Mouse (Mus musculus) intestine, embryonic 15.5 days (tissue): ENCODE data around the gene Akap12. TPM values are rescaled to one million over a fixed set of nuclear protein-coding genes. Genes with fewer than 3 reads are reported as not detected.

Experiments
- ATAC-seq: fragments of 200-750 bp; cut with Nextera tagmentation; 2 replicates; pipeline ENCODE4 v1.8.0; 2017; ENCODE audit warnings: moderate TSS enrichment, moderate library complexity
- H3K27ac ChIP-seq: fragments of 300-500 bp; sonication (generic); 2 replicates; pipeline ENCODE4 v1.5.1; 2015; ENCODE audit warnings: mild to moderate bottlenecking, inconsistent platforms
- H3K27me3 ChIP-seq: fragments of 300-500 bp; sonication (generic); replicated peaks from 2 replicates; pipeline ENCODE4 v1.6.1; 2015; ENCODE audit warnings: inconsistent platforms
- H3K36me3 ChIP-seq: fragments of 300-500 bp; sonication (generic); 2 replicates; pipeline ENCODE4 v1.6.1; 2015; ENCODE audit warnings: inconsistent platforms
- H3K4me1 ChIP-seq: fragments of 300-500 bp; sonication (generic); replicated peaks from 2 replicates; pipeline ENCODE4 v1.6.1; 2015; ENCODE audit warnings: inconsistent platforms
- H3K4me2 ChIP-seq: fragments of 300-500 bp; sonication (generic); replicated peaks from 2 replicates; pipeline ENCODE4 v1.6.1; 2015; ENCODE audit warnings: mild to moderate bottlenecking, inconsistent platforms
- H3K4me3 ChIP-seq: fragments of 300-500 bp; sonication (generic); replicated peaks from 2 replicates; pipeline ENCODE4 v1.5.1; 2015; ENCODE audit warnings: inconsistent platforms
- H3K9ac ChIP-seq: fragments of 300-500 bp; sonication (generic); 2 replicates; pipeline ENCODE4 v1.6.1; 2015; ENCODE audit warnings: inconsistent platforms
- H3K9me3 ChIP-seq: fragments of 300-500 bp; sonication (generic); 2 replicates; pipeline ENCODE4 v1.6.1; 2016; ENCODE audit warnings: inconsistent platforms
- WGBS: fragments of 180-500 bp; shearing (Covaris S2); methylation state at CpG from one replicate; pipeline ENCODE4 v1.1.7; 2015; 5-methylcytosine and 5-hydroxymethylcytosine counted together
- polyA plus RNA-seq: library from polyadenylated mRNA; unstranded; fragments of >200 nt; fragmentation: Nextera tagmentation; extraction: Ambion mirVana; gene quantifications from 2 replicates; pipeline ENCODE4 v1.2.1, GENCODE M21; 2015

Gene Akap12
- polyA plus RNA-seq, 1 experiment from 2014 or later: 50.6 TPM

DNA sequence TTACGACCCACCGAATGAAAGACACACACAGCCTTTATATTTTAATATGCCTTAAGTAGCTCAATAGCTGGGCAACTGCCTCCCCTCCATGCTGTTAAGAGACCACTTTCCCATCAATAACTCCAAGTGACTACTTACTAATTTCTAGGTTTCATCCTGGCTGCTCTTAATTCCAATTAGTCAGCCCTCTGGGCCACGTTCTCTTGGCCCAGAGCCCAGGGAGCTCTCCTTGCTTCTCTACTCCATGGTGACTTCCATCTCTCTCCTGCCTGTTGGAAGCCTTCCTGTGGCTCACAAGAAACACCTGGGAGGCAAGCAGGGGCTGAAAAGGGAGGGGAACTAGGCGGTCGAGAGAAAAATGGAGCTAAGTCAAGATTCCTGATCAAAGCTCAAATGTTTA, 23.0 kb downstream of the Akap12 start:
- H3K9ac ChIP-seq: no peak overlapping the region
- H3K4me2 ChIP-seq: no peak overlapping the region
- H3K4me1 ChIP-seq: peaks cover 3% of the 10 kb centered on the region; the same call in 1 of the 2 replicates
- H3K36me3 ChIP-seq: no peaks in the 10 kb centered on the region
- WGBS: 59% methylated on average over 5 of the region's 5 CpGs
- no peak for ATAC-seq
- H3K9me3 ChIP-seq: no peaks in the 10 kb centered on the region
- H3K27me3 ChIP-seq: no peaks in the 10 kb centered on the region
- no peak overlapping the region for H3K27ac ChIP-seq
- no peak overlapping the region for H3K4me3 ChIP-seq

DNA sequence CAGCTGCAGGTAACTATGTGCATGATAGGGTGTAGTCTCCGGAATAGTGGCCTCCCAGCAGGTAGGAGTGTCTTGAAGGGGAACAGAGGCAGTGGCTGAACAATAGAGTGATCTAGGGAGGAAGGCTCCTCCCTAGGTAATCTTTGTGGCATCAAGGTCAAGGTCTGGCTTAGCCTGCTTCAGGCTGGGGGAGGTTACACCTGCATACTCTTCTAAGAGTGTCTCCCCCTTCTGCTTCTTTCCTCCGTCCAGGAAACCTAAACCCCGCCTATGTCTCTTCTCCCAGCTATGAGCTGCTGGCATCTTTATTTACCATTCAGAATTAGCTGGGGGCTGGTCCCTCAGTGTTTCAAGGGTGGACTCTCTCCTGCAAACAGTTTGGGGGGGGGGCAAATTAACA, 23.5 kb downstream of the Akap12 start:
- H3K9ac ChIP-seq: no peak overlapping the region
- no peak; the same call in 1 of the 2 replicates for ATAC-seq
- H3K4me2 ChIP-seq: no peak overlapping the region
- peaks cover 3% of the 10 kb centered on the region; the same call in 1 of the 2 replicates for H3K4me1 ChIP-seq
- WGBS: 38% methylated on average over 3 of the region's 3 CpGs
- H3K36me3 ChIP-seq: no peaks in the 10 kb centered on the region
- no peak overlapping the region for H3K4me3 ChIP-seq
- H3K27ac ChIP-seq: no peak overlapping the region
- no peaks in the 10 kb centered on the region for H3K9me3 ChIP-seq
- no peaks in the 10 kb centered on the region for H3K27me3 ChIP-seq

DNA sequence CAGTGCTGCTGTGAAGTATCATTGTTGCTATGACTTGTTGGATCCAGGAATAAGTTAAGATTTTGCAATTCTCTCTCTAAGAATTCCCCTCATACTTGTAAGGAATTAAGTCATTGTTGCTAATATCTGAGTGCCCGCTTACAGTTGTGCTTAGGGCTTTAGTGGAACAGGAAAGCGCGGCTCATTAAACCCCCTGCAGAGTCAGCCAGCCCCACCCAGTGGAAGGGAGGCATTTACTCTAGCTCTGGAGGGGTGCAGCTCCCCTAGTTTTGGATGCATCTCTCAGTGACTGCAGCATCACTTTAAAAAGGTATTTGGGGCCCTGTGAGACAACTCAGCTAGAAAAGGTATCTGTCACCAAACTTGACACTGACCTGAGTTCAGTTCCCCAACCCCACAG, 24.0 kb downstream of the Akap12 start:
- Histone ChIP-seq H3K27ac (no peak overlapping the region), H3K27me3 (no peaks in the 10 kb centered on the region), H3K36me3 (no peaks in the 10 kb centered on the region), H3K4me2 (no peak overlapping the region), H3K9me3 (no peaks in the 10 kb centered on the region), H3K4me1 (peaks cover 3% of the 10 kb centered on the region; the same call in 1 of the 2 replicates), H3K9ac (no peak overlapping the region), H3K4me3 (no peak overlapping the region)
- 51% methylated on average over 3 of the region's 3 CpGs for WGBS
- ATAC-seq: no peak

DNA sequence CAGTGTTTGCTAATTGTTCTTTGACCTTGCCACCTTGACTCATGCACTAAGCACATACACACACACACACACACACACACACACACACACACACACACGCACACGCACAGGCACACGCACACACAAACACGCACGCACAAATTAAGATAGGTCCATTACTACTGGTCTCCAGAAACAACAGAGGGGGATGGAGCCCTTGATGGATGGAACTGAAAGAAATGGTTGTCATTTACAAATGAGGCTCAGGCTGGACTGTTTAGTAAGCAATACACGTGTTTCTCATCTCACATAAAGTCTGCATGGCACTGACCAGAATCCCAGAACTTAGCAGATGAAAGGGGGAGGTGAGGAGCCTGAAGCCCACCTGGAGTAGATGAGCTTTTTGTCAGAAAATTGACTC, 24.4 kb downstream of the Akap12 start:
- Histone ChIP-seq H3K4me2 (no peak overlapping the region), H3K27ac (no peak overlapping the region), H3K9me3 (no peaks in the 10 kb centered on the region), H3K4me3 (no peak overlapping the region), H3K36me3 (no peaks in the 10 kb centered on the region), H3K9ac (no peak overlapping the region), H3K27me3 (no peaks in the 10 kb centered on the region), H3K4me1 (peaks cover 3% of the 10 kb centered on the region; the same call in 1 of the 2 replicates)
- no peak for ATAC-seq
- WGBS: 84% methylated on average over 6 of the region's 6 CpGs

DNA sequence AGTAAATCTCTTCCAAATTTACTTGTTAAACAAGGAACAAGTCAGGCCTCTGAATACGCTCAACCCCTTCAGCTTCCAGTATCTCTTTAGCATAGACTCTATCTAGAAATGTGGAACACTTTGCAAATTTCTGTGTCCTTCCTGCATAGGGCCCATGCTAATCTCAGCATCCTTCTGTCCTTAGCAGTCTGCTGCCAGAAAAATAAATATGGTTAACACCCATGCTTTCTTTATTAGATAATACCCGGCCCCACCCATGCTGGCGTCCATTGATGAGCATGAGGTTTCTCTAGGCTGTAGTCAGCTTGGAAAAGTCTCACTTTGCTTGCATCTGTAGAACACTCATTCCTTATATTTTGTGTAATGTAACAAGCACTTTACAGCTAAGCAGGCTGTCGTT, 27.2 kb downstream of the Akap12 start:
- Histone ChIP-seq H3K9ac (no peak overlapping the region), H3K4me3 (no peak overlapping the region), H3K36me3 (no peaks in the 10 kb centered on the region), H3K4me2 (no peak overlapping the region), H3K27me3 (no peaks in the 10 kb centered on the region), H3K4me1 (peaks cover 3% of the 10 kb centered on the region; the same call in 1 of the 2 replicates), H3K27ac (no peak overlapping the region), H3K9me3 (no peaks in the 10 kb centered on the region)
- 61% methylated on average over 4 of the region's 4 CpGs for WGBS
- no peak for ATAC-seq

DNA sequence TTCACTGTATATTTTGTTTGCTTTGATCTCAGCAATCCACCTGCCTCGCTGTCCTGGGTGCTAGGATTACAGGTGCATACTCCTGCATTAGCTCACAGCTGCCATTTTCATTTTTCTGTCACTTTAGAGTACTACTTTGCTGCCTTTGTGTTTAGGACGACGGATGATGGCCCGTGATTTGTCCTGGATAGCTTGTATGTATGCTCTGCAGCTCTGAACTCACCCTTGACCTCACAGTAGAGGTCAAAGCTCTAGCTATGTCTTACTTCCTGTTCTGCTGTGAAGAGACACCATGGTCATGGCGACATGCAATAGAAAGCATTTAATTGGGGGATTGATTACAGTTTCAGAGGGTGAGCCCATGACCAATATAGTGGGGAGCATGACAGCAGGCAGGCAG, 37.4 kb downstream of the Akap12 start:
- H3K9me3 ChIP-seq: no peaks in the 10 kb centered on the region
- no peak overlapping the region for H3K27ac ChIP-seq
- no peak overlapping the region for H3K4me3 ChIP-seq
- no peak overlapping the region for H3K9ac ChIP-seq
- H3K4me2 ChIP-seq: no peak overlapping the region
- no peaks in the 10 kb centered on the region for H3K4me1 ChIP-seq
- no peak for ATAC-seq
- no peaks in the 10 kb centered on the region for H3K36me3 ChIP-seq
- H3K27me3 ChIP-seq: no peaks in the 10 kb centered on the region
- 62% methylated on average over 5 of the region's 5 CpGs for WGBS

DNA sequence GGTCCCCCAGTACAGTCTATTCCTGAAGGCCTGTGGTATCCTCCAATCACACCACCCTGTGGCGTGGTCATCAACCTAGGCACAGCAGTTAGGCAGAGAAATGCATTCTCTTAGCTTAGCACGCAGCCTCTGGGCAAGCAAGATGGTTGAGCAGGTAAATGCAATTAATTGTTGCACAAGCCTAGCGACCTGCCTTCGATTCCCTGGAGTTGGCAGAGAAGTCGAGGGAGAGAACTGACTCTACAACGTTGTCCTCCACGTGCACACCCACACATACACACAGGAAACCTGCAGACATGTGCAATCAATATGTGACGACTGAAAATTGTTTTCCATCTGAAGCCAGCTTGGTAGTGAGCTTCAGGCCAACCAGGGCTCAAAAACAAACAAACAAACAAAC, 57.7 kb downstream of the Akap12 start:
- no peak for ATAC-seq
- 75% methylated on average over 8 of the region's 8 CpGs for WGBS

DNA sequence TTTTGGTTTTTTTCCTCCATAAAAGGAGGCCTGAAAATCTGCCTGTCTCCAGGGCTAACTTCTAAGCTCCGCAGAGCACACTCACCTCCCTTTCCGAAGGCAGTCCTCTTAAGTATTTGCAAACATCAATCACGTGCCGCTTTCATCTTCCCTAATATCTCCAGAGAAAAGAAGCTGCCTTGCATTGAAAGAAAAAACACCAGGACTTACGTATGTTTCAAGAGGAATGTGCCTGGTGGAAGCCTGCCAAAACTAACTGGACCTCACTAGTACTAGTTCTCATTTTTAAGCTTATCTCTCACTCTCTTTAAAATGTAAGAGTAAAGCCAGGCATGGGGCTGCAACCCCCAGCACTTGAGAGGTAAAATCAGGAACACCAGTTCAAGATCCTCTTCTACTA, 59.4 kb downstream of the Akap12 start:
- Histone ChIP-seq H3K9ac (no peak overlapping the region), H3K27me3 (no peaks in the 10 kb centered on the region), H3K27ac (no peak overlapping the region; the same call in 1 of the 2 replicates), H3K4me2 (no peak overlapping the region), H3K4me3 (no peak overlapping the region), H3K9me3 (no peaks in the 10 kb centered on the region), H3K4me1 (no peaks in the 10 kb centered on the region; the same call in 1 of the 2 replicates), H3K36me3 (no peaks in the 10 kb centered on the region)
- 21% methylated on average over 5 of the region's 5 CpGs for WGBS
- ATAC-seq: peak; percentile 41; the same call in 1 of the 2 replicates

More for the DNA sequence above, 57.7 kb downstream of the Akap12 start:
- no peaks in the 10 kb centered on the region for H3K36me3 ChIP-seq
- no peak overlapping the region for H3K27ac ChIP-seq
- no peaks in the 10 kb centered on the region for H3K9me3 ChIP-seq
- H3K4me1 ChIP-seq: no peaks in the 10 kb centered on the region; the same call in 1 of the 2 replicates
- H3K4me2 ChIP-seq: no peak overlapping the region
- no peak overlapping the region for H3K4me3 ChIP-seq
- H3K27me3 ChIP-seq: no peaks in the 10 kb centered on the region
- H3K9ac ChIP-seq: no peak overlapping the region

DNA sequence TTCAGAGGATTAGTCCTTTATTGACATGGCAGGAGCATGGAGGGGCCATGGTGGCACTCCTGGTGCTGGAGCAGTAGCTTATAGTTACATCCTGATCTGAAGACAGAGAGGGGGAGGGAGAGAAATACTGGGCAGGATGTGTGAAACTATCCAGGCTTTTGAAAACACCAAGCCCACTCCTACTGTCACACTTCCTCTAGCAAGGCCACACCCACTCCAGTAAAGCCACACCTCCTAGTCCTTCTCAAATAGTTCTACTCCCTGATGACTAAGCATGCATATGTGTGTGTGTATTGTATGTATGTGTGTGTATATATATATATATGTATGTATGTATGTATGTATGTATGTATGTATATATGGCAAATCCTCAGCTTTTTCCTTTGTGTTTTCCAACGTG, 61.5 kb downstream of the Akap12 start:
- H3K4me3 ChIP-seq: no peak overlapping the region
- no peak overlapping the region for H3K27ac ChIP-seq
- 88% methylated on average over 1 of the region's 1 CpGs for WGBS
- no peak for ATAC-seq
- no peak overlapping the region for H3K4me2 ChIP-seq
- H3K27me3 ChIP-seq: no peaks in the 10 kb centered on the region
- H3K9me3 ChIP-seq: no peaks in the 10 kb centered on the region
- no peak overlapping the region for H3K9ac ChIP-seq
- H3K4me1 ChIP-seq: no peaks in the 10 kb centered on the region; the same call in 1 of the 2 replicates
- H3K36me3 ChIP-seq: no peaks in the 10 kb centered on the region

DNA sequence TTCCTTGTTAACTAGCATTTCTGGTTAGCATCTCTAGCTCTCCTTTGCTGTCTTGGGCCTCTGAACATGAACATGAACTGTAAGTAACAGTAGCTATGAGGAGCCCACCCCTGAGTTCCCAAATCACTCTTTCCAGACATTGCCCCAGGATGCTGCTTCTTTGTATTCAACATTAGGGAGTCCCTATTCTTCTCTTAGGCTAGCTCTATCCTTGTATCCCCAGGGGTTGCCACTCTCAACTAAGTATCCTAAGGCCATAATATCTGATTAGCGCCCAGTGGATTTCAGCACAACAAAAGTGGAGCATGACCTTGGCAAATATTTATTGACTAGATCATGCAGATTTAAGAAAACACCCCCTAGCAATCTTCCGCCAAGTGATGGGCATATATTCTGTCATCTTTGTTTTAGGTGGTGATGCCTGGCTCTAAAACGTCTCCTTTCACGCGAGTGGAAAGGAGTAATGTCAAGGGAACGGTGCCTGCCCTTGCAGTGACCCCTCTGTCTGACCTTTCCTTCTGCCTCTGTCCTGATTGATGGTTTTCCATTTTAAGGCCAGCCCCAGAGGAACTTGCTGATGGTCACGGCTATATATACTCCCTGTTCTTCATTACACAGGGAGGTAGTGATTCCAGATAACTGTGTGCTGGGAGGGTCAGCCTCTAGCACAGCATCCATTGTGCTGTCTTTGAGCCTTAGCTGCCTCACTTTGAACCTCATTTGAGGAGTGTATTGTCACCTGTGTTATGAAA, 66.2 kb downstream of the Akap12 start:
- WGBS: 59% methylated on average over 7 of the region's 7 CpGs
- H3K27ac ChIP-seq: no peak overlapping the region

DNA sequence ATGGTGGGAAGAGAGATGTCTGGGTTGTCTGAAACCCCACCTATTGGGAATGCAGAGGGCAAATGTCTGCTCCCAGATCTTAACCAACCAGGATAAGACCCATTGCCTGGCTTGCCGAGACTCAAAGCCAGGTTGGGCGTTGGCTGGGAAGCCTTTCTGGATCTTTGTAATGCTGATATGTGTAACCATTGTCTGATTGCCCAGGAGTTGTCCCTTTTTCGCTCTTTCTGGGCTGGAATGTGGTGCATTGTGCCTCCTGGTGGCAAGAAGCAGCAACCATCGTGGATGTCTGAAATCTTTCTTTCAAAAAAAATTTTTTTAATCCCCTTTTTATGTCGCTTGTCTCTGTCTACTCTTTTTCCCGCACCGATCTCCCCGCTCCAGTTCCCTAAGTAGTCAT, 67.1 kb downstream of the Akap12 start:
- Histone ChIP-seq H3K36me3 (no peaks in the 10 kb centered on the region), H3K4me2 (peak overlapping the region; percentile 68), H3K9ac (no peak overlapping the region), H3K27ac (0 out of 2 replicates have a peak overlapping the region, but pooled peaks have one; percentile 51), H3K4me1 (no peaks in the 10 kb centered on the region), H3K4me3 (no peak overlapping the region), H3K9me3 (no peaks in the 10 kb centered on the region), H3K27me3 (no peaks in the 10 kb centered on the region)
- peak; percentile 29; the same call in 1 of the 2 replicates for ATAC-seq
- 12% methylated on average over 8 of the region's 8 CpGs for WGBS

More for the DNA sequence above, 66.2 kb downstream of the Akap12 start:
- no peak for ATAC-seq
- Histone ChIP-seq H3K4me1 (no peaks in the 10 kb centered on the region), H3K9ac (no peak overlapping the region), H3K4me3 (no peak overlapping the region), H3K27me3 (no peaks in the 10 kb centered on the region), H3K36me3 (no peaks in the 10 kb centered on the region), H3K4me2 (no peak overlapping the region), H3K9me3 (no peaks in the 10 kb centered on the region)

DNA sequence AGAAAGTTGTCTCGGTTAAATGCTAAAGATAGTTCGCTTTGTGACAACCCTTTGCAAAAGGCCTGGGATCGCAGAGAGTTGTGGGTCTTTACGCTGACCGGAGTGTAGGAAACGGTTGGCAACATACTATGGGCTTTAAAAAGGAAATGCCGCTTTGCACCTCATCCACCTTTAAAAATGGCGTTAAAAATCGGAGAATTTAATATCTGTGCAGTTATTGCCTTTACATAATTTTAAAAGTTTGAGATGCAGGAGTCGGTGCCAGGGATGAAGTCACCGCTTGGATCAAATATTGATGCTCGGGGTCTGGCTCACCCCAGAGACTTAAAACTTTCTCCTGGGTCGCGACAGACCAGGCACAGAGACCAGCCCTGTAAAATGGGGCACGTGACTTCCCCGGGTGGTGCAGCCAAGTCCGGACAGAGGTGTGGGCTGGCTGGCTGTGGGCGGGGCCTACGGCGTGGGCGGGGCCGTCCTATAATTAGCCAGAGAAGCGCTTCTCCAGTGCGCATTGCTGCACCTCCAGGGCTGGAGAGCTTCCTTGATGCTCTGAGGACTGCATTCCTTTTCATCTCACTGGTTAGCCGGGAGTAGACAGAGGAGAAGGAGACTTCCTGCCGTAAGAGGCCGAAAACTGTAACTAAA, 68.0 kb downstream of the Akap12 start:
- Histone ChIP-seq H3K9ac (peak overlapping the region; percentile 33), H3K36me3 (no peaks in the 10 kb centered on the region), H3K4me1 (peaks cover 5% of the 10 kb centered on the region; the same call in 1 of the 2 replicates), H3K27ac (peak overlapping the region; percentile 51), H3K4me3 (peak overlapping the region; percentile 35), H3K9me3 (no peaks in the 10 kb centered on the region), H3K4me2 (peak overlapping the region; percentile 68), H3K27me3 (no peaks in the 10 kb centered on the region)
- 5% methylated on average over 27 of the region's 27 CpGs for WGBS
- ATAC-seq: peak; percentile 97
